Mouse (Mus musculus) bone marrow macrophage, adult 2 months (primary cell): ENCODE data around the gene Zfp385b.

Source experiments
- CTCF ChIP-seq: IDR thresholded peaks from 2 replicates; pipeline ENCODE4 v1.5.1; 2012; ENCODE audit warnings: low read depth, mild to moderate bottlenecking, low read length, moderate library complexity
- POLR2A ChIP-seq: IDR thresholded peaks from 2 replicates; pipeline ENCODE4 v1.6.1; 2012; ENCODE audit warnings: mild to moderate bottlenecking, low read depth, low read length, borderline replicate concordance

- no peak for TF ChIP-seq CTCF
- no peak for TF ChIP-seq POLR2A
These were observed 200.8 kb downstream of the Zfp385b start for GRCm38 (mm10) chr2:77618686-77619085.
